Mouse (Mus musculus) MEL-GATA-1-ER (cell line): ENCODE data around the gene Pagr1b.

Experiments used
- DNase-seq: peaks from one replicate; pipeline ENCODE4 v3.0.0-alpha.2; 2012; ENCODE audit warnings: low read depth; ENCODE audit errors: extremely low read depth

Pagr1b gene

DNA sequence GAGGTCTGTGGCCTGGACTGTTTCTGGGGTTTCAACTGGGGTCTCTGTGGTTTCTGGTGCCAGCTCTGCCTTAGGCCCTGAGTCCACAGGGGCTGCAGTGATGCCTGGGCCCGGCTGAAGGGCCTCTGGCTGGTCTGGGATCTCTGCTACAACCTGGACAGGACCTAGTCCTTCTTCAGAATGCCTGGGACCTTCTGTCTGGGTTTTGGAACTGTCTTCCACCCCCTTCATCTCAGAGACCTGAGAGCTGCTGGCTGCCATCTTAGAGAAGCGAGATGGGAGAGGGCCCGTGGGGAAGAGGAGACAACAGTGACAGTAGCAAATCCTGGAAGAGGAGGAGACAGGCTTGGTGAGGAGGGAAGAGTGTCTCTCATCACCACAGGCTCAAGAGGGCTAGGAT is 3.7 kb upstream of the Pagr1b start:
- DNase-seq = no peak

DNA sequence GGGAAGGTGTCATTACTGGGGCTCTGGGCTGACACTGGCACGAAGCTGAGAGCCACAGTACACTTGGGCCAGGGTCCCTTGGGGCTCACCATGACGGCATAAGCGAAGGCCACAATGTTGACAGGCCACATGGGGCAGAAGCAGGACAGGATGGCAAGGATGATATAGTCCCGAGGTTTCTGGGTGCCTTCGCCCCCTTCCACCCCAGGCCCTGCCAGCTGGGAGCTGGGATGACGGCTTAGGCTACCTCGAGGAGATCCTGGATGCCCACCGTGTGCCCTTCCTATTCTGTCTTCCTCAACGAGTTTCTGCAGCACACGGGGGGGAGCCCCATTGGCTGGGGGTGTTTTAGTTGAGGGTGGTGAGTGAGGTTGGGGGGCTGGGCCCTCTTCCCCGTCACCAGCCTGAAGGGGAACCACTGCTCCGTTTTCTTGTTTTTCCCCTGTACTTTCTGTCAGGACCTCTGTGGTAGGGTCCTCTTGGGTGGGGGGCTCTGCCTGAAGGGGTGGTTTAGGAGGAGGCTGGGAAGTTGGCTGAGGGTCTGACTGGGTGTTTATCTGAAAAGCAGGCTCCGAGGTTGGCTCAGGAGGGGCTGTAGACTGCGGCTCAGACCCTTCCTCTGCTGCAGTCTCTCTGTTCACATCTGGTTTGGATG is 3.1 kb upstream of the Pagr1b start:
- DNase-seq = no peak

- DNase-seq = no peak
These were observed 2.4 kb upstream of the Pagr1b start for GRCm38 (mm10) chr7:127018416-127019305.

DNA sequence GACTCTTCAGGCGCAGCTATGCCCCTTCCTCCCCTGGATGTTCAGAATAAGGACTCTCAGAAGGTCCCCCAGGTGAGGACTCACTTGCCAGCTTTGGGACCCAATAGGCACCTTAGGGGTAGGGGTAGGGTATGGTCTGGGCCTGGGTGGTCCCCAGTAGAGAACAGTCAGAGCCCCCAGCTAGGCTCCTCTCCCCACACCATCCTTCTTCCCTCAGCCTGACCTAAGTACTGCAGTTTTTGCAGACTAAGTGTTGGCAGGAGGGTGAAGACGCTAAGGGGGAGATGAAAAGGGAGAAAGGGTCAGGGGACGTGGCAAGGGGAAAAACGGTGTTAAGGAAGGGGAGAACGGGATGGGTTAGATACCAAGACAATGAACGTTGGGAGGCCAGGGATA is 1.7 kb upstream of the Pagr1b start:
- no peak for DNase-seq

DNA sequence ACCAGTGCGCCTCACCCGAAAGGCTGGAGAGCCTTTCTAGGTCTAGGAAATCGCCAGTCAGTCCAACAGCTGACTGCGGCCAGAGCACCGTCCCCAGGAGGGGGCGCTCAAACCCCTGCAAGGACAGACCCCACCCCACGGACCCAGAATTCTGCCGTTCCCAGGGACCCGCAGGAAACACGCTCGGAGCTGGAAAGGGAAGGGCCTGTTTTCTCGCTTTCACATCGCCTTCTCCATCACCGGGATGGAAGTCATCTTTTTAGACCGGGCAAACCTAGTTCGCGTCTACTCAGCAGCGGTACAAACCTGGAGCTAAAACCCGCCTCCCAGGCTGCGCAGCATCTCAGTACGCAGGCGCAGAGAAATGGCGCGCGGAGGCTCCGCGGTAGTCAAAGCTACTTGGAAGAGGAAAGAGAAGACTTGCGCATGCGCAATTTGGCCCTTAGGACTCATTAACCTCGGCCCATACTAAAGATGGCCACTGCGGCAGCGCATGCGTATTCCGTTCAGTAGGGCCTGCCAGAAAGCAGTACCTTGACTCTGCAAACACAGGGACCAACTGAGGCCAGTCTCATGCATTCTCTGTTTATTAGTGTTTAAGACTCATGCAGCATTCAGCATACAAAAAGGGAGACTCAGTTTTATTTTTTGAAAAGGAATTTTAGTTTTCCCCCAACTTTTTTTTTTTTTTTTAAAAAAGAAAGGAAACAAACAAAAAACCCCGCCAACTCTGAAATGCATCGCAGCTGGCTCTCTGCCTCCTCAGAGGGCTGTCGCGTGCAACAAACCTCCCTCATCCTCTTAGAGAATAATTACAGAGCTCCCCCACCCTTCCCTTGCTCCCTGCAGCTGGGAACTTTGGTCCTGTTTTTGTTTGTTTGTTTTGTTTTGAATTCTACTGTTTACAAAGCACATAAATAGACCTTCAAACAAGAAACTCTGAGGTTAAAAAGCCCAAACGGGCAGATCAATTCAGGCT is 976 bp upstream of the Pagr1b start, which contains the start of gene Pagr1a:
Pagr1a (minus strand) TSS at position 382 of the 979 bp plus-strand sequence.
- DNase-seq = peak; percentile 95

DNA sequence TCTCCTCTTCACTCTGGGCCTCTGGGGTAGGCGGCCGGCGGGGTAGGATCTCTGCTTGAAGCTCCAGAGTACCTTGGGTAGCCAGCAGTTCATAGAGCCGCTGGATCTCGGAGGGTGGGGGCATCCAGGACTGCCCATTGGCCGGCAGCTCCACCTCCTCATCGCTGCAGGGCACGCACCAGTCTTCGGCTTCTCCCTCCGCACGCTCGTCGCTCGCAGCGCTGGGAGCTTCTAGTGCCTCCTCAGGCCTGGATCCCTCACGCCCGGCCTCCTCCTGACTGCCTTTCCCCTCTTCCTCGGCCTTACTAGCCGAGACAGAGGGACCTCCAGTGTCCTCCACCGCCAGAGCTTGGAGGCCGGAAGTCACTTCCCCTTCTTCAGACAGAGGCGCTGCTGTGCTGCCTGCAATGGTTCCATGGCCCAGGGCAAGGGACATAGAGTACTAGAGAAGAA is 228 bp upstream of the Pagr1b start:
- peak; percentile 65 for DNase-seq

DNA sequence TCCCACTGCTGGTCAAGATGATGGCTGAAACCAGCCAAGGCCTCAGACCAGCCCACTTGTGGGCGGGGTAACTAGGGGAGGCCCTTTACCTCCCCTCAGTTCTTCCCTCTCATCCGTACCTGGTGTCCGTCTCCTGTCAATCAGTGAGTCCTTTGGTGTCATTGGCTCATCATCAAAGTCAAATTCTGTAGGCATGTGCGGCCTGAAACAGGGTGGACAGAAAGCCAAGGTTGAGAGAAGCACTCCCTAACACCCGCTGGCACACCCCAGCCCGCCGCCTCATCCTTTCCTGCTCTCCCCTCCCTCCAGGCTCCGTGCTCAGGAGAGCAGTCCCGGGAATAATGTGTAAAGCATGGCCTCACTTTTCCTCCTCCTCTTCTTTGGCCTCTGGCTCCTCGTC is 203 bp downstream of the Pagr1b start:
- no peak for DNase-seq

- DNase-seq = no peak
These were observed 1.3 kb downstream of the Pagr1b start for GRCm38 (mm10) chr7:127014993-127015392.

DNA sequence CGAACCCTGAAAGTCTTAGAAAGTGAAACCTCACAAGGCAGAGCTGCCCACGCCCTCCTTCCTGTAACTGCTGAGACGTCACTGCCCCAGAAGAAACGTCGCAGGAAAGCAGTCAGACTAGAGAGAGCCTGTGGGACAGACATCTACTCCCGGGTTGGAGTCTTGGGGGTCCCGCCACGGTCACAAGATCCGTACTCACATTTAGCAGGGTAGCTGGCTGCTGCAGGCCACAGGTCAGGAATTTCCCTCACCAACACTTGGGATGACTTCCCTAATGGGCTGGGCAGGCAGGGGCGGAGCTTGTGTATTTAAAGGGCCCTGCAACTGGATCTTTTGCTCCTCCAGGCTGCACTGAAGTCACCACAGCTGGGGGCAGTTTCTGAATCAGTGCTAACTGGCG is 2.0 kb downstream of the Pagr1b start, which contains the start of gene Mvp:
Mvp (minus strand) TSS at position 302 of the 400 bp plus-strand sequence.
- no peak for DNase-seq

DNA sequence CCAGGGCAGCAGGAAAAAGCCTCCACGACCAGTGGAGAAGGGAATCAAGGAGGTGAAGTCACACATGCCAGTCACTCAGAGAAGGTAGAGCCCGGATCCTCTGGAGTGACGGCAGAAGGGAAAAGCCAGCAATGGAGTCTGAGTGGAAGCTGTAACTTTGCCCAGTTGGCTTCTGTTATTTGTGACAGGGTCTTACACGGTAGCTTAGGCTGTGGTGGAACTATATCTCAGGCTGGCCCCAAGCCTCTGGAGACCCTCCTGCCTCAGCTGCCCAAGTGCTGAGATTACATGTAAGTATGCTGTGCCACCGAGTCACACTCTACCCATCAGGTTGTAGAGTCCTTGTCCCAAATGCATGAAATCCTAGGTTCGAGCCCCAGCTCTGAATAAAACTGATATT is 2.9 kb downstream of the Pagr1b start:
- DNase-seq = no peak

DNA sequence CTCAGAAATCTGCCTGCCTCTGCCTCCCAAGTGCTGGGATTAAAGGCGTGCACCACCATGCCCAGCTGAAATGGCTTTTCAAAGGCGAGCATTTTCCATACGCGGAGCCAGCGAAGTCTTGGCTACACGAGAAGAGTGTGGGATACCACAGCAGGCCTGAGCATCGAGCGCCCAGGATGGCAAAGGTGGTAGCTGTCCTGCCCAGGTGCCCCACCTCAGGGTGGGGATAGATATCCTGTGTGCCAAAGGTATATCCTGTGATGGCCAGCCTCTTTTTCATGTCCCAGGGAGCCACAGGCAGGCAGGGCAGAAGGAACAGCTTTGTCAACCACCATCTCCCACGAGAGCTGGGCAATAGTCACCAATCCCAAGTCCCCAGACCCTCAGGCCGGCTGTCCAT is 3.4 kb downstream of the Pagr1b start:
- no peak for DNase-seq

- no peak for DNase-seq
These were observed 3.9 kb downstream of the Pagr1b start for GRCm38 (mm10) chr7:127012374-127012773.

DNA sequence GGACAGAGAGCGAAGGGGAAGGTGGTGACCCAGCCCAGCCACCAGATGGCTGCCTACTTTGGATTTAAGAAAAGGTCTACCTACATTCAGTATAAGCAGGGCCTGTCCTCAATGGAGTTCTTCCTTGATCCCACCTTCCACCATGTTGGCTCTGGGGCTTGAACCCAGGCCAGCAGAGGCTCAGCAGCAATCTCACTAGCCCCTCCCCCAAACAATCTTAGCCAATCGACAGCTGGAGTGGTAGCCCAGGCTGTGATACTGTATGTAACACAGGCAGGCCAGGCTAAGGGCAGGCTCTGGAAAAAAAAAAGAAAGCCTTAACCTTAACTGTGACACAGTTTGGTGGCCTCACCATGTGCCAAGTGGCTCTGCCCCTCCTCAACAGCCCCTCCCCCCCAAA is 4.6 kb downstream of the Pagr1b start:
- DNase-seq = no peak

GRCm38 (mm10) chr7:127011051-127011450 is 5.2 kb downstream of the Pagr1b start:
- DNase-seq = no peak

- DNase-seq = no peak
These were observed 6.8 kb downstream of the Pagr1b start for GRCm38 (mm10) chr7:127009307-127010085.

- DNase-seq = peak; percentile 94
These were observed 7.9 kb downstream of the Pagr1b start for GRCm38 (mm10) chr7:127008239-127009019.

- DNase-seq = no peak
These were observed 8.8 kb downstream of the Pagr1b start for GRCm38 (mm10) chr7:127007313-127008024.

DNA sequence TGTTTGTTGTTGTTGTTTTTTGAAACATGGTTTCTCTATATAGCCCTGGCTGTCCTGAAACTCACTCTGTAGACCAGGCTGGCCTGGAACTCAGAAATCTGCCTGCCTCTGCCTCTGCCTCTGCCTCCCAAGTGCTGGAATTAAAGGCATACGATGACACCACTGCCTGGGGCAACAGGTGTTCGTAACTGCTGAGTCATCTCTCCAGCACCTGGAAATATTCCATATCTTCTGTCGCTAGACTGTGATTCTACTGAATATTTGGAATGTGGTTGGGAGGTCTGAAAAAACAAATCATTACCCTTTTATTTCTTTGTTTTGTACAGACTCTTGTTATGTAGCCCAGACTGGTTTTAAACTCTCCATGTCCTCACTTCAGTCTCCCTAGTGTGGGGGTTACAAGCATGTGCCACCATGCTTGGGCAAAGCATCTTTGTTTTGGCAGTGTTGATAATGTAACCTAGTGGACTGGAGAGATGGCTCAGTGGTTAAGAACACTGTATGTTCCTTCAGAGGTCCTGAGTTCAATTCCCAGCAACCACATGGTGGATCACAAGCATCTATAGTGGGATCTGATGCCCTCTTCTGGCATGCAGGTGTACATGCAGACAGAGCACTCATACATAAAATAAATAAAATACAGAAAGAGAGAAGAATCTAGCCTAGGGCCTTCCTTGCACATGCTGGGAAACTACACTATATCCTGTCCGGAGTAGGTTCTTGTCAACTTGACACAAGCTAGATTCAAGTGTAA is 12.0 kb downstream of the Pagr1b start:
- DNase-seq = no peak
